Mouse (Mus musculus): ENCODE measurements around the gene Fut2.

DNA sequence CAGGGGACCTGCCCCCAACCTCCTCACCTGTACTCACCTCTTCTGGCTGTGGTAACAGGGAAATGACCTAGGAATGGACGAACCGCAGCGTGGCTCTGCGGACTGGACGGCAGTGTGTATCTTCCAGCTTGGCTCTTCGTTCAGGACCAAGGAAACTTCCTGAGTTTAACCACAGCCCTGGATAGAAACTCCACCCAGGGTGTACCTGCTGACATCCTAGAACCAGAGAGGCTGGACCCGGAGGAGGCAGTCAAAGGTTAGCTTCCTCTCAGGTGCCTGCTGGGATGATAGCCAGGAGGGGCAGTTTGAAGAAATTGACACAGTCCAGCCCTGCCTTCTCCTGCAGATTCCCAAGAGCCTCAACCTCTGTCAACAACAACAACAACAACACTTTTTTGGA, at the start of gene Fut2:
- TF ChIP-seq CTCF (IDR thresholded peaks at IDR 0.05; ENCODE audit: control insufficient read depth, insufficient read depth, low read length) (no peak), POLR2A (IDR thresholded peaks at IDR 0.05; ENCODE audit: borderline replicate concordance, control insufficient read depth, low read depth, low read length) (no peak)
